Mouse (Mus musculus) lung, postnatal 25 days (tissue): ENCODE measurements around the gene Tmem268.
A peak's percentile ranks its signal among the peaks of the same experiment; 100 is the strongest.

Experiments used
- DNase-seq: peaks from one replicate; pipeline ENCODE4 v3.0.0; 2022; ENCODE audit warnings: low spot score

The Tmem268 gene

GRCm38 (mm10) chr4:63555111-63555510 lies 3.5 kb upstream of the Tmem268 start:
- peak; percentile 43 for DNase-seq

DNA sequence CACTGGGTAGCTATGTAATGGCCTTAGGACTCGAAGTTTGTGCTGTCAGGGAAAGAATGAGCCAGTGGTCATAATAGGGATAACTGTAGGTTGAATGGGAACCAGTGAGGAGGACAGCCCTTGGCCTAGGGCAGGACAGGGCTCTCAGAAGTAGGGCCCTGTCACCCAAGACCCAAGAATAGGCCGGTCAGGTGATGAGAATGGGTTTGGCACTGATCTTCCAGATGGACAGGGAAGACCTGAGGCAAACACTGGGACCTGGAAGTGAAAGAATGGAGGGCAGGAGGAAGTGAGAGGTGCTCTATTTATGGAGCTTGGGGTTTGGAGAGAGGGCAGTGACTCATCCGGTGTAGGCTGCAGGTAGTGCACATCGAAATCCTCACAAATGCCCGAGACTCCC lies 1.9 kb upstream of the Tmem268 start:
- DNase-seq: no peak

GRCm38 (mm10) chr4:63557124-63558059 lies 1.2 kb upstream of the Tmem268 start:
- no peak for DNase-seq

DNA sequence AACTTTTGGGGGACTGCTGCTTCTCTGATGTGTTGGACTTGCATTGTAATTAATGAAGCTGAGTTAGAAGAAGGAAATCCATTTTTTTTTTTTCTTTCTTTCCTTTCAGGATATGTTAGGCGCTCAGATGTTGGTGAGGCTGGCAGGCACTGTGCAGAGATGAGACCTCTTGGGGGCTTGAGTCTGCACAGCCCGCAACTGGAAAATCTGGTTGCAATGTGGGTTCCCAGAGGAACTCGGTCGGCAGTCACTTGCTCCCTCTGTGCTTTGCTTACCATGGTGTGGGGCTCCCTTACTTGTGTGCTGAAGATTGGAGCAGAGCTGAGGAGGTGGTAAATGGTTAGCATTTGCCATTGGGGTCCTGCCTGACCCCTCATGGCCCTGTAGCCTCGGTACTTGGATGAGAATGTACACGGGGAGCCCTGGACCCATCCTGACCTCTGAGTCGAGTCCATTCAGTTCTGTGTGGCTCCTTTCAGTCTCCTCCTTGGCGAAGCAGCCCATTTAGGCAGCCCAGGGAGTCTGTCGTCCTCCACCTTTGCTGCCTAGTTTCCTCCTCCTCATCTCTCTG lies 631 bp downstream of the Tmem268 start:
- DNase-seq: no peak

- DNase-seq: peak; percentile 43
Observed at GRCm38 (mm10) chr4:63560079-63560478, 1.5 kb downstream of the Tmem268 start.

- peak; percentile 45 for DNase-seq
Observed at GRCm38 (mm10) chr4:63561861-63562675, 3.5 kb downstream of the Tmem268 start.

DNA sequence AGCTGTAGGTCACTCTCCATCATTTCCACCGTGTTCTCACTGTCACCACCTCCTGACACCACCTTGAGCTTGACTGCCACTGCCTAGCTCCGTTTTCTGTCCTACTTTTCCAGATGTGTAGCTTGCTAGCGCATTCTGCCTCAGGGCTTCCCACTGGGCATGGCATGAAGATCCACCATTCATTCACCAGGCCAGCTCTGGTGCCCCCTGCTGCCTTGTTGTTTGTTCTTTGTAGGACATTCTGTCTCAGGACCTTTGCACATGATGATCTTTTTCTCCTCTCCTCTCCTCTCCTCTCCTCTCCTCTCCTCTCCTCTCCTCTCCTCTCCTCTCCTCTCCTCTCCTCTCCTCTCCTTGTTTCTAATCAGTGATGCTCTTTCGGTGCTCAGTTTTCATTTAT lies 4.2 kb downstream of the Tmem268 start:
- no peak for DNase-seq

DNA sequence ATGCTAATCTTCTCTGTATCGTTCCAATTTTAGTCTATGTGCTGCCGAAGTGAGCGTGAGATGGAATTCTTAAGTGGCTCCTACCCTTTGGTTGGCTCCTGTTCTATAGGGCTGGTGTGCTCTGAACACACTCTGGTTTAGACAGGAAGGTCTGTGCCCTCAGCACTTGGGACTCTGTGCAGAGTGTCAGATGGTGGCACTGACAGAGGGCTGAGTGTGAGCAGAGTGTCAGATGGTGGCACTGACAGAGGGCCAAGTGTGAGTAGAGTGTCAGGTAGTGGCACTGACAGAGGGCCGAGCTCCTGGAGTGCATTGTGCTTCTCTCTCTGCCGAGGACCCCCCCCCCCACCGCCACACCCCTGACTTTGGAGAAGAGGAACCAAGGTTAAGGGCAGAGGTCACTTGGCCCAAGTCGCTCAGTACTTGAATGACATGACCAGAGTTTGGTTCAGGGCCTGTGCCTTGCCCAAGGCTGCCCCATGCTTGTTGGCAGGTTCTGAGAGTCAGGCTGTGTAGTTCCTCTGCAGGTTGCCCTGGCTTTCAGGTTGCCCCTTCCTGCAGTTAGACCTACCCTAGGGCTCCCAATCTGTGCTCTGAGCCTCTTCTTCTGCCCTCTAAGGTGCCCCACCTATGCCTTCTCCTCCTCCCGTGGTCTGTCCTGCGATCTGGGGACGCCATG lies 9.3 kb downstream of the Tmem268 start:
- DNase-seq: no peak

DNA sequence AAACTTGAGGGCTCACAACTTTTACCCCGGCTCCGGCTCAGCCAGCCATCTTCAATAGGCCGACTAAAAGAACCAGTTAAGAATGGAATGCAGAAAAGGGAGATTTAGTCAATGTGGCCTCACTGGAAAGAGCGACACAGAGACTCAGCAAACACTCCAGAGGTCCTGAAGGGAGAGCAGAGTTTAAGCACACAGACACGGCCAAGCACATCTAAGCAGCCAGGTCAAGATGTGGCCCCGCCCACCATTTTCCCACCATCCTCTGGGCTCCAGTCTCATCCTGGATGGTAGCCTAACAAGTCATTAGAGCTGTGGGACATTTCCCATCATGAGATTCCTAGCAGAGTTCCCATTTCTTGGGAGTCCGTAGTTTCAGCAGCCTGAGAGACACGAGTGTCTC lies 10.7 kb downstream of the Tmem268 start:
- no peak for DNase-seq

- no peak for DNase-seq
Observed at GRCm38 (mm10) chr4:63570208-63570781, 11.7 kb downstream of the Tmem268 start.

DNA sequence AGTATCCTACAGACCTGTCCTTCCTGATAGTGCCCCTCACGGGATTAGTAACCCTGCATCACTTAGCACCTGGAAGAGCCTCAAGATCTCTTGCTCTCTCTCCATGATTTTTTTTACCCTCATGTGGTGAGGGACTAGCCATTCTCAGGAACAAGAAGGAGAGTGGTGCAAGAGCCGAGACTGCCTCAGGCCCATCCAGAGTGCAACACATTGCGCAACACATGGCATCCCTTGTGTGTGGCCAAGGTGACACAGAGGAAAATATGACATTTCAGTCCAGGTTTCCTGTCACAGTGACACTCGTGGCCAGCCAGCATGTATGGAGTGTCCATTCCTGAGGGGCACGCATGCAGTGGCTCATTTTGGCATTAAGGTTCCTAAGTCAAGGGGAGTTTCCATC lies 14.0 kb downstream of the Tmem268 start:
- DNase-seq: no peak

GRCm38 (mm10) chr4:63579649-63580048 lies 21.1 kb downstream of the Tmem268 start:
- no peak for DNase-seq

- DNase-seq: no peak
Observed at GRCm38 (mm10) chr4:63580078-63580477, 21.5 kb downstream of the Tmem268 start.

DNA sequence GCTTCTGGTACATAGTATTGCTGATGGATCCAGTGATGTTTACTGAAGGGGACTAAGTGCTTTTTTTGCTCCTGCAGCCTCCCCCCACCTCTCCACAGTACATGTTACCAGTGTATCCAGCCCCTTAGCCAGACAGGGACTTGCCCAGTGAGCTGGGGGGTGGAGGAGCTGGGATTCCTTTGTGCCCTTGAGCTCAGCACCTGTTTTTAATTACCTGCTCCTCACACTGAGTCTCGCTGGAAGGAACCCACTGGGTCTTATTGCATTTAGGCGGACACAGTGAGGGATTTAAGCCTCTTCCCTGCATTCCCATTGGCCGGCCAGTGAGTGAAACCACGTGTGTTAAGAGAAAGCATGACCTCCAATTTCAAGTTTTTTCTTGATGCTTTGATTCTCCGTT lies 24.0 kb downstream of the Tmem268 start:
- DNase-seq: no peak

DNA sequence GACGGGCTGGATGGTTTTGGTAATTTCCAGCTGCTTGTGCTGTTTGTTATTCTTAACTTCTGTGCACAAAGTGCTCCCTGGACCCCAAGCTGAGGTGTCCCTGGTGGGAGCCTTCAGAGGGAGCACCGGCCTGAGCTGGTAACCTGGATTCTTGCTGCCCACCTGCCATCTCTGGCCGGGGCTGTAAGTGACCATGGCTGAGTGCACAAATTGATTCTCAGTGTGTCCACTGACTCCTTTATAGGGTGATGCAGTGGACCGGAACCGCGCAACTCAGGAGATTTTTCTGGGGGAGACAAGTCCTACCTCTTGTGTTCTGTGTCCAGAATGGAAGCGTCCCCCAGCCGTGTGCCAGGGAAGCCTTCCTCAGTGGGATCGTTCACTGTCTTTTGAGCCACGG lies 26.6 kb downstream of the Tmem268 start:
- DNase-seq: no peak

- no peak for DNase-seq
Observed at GRCm38 (mm10) chr4:63586240-63586639, 27.7 kb downstream of the Tmem268 start.

DNA sequence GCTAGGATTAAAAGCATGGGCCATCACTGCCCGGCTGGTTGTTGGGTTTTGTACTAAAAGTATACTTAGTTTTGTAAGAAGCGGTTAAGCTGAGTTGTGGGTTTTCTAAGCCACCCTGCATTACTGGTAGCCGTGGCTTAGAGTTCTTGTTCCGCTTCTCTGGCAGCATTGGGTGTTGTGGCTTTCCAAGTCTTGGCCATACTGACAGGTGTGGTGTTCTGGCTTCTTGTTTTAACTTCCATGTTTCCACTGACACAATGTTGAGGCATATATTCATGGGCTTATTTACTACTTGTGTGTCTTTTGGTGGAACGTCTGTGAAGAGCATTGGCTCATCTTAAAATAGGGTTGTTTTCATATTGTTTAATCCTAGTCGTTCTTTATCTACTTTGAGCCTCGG lies 31.4 kb downstream of the Tmem268 start:
- DNase-seq: no peak

DNA sequence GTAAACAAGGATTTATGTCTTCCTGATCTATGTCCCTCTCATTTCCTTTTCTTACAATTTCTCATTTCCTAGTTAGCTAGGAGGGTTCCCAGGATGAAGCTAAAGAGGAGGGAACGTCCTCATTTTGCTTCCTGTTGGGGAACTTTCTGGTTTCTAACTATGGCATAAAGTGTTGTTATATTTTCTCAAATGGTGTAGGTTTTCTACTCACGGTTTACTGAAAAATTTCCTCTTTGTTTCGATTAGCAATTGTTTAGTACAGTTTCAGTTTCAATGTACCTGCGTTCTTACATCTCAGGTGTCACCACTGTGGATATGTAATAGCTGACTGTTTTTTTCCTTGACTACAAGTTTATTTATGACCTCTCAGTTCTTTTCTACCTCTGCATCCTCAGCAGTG lies 32.0 kb downstream of the Tmem268 start:
- no peak for DNase-seq

DNA sequence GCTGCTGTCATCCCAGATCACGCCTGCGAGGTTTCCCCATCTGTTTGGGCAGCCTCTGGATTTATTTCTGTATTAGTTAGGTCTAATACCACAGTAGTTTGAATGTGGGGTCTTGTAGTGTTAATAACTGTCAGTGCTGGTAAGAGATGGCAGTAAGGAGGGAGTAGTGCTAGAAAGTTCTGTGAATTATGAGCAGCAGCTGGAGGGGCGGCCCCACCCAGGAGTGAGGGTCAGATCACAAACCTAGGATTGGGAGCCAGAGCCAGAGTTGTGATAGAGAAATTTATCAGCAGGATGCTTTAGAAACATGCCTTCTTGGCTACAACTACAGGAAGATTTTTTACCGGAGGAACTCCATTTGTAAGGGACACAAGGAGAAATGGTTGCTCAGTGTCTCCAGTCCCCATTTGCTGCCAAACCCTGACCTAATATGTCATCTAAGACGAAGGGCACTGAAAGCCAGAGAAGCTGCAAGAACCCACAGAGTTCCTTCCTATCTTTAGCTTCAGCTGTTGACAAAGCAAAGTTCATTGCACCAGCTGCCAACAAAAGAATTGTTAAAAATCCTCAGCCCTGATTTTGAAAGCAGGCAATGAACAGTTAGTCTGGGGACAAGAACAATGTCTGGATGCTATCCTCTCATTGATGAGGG lies 36.0 kb downstream of the Tmem268 start:
- DNase-seq: no peak

DNA sequence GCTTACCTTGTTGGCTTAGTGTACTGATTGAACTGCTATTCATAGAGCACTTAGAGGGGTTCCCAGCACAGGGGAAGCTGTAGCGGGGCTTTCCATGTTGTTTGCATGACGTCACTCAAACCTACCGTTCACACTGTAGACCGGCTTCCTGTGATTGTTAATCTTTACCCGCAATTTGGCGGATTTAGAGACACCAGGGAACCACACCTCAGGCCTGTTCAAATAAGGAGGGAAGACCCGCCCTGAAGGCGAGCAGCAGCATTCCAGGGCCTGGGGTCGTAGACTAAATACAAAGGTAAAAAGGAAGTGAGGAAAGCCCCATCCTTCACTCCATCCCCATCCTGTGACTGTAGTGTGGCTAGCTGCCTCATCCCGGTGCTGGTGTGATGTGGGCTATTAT lies 36.7 kb downstream of the Tmem268 start:
- DNase-seq: no peak

DNA sequence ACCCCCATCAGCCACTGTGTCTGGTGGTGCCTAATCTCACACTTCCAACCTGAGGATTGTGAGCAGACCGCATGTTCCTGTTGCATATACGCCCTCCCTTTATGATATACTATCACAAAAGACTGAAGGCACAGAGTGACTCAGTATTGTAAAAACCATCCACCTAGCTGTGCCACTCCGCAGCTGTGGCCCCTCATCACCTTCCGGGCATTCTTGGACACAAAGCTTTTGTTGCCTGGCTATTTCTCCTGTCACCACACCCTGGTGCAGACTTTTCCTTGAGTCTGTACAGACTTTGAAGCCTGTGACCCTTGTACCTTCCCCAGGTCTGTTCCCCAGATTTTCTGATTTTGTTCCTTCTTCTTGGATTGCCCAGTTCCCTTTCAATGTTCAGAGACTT lies 37.4 kb downstream of the Tmem268 start:
- no peak for DNase-seq
